Mouse (Mus musculus) lung, postnatal 0 days (tissue): Measurements from ENCODE around the gene Pou2f3. TPM values are rescaled to one million over a fixed set of nuclear protein-coding genes. Genes with fewer than 3 reads are reported as not detected.

ENCODE experiments used
- ATAC-seq: fragments of 200-750 bp; cut with Nextera tagmentation; 2 replicates; pipeline ENCODE4 v1.8.0; 2017; ENCODE audit warnings: moderate library complexity
- DNase-seq: peaks from one replicate; pipeline ENCODE4 v3.0.0-alpha.2; 2016; ENCODE audit warnings: low spot score
- H3K27ac ChIP-seq: fragments of 300-500 bp; sonication (generic); 2 replicates; pipeline ENCODE4 v1.5.1; 2014; ENCODE audit warnings: antibody characterized with exemption, mild to moderate bottlenecking, low read length, mixed read lengths
- H3K27me3 ChIP-seq: fragments of 300-500 bp; sonication (generic); replicated peaks from 2 replicates; pipeline ENCODE4 v1.6.1; 2014; ENCODE audit warnings: low read length, mixed read lengths; ENCODE audit not compliant: insufficient read depth
- H3K36me3 ChIP-seq: fragments of 300-500 bp; sonication (generic); 2 replicates; pipeline ENCODE4 v1.6.1; 2014; ENCODE audit warnings: low read length, mixed read lengths; ENCODE audit not compliant: insufficient read depth
- H3K4me1 ChIP-seq: fragments of 300-500 bp; sonication (generic); 2 replicates; pipeline ENCODE4 v1.6.1; 2014; ENCODE audit warnings: antibody characterized with exemption, low read depth, low read length, mixed read lengths; ENCODE audit not compliant: insufficient read depth
- H3K4me2 ChIP-seq: fragments of 300-500 bp; sonication (generic); replicated peaks from 2 replicates; pipeline ENCODE4 v1.6.1; 2014; ENCODE audit warnings: low read depth, mild to moderate bottlenecking, low read length, moderate library complexity, mixed read lengths
- H3K4me3 ChIP-seq: fragments of 300-500 bp; sonication (generic); 2 replicates; pipeline ENCODE4 v1.5.1; 2014; ENCODE audit warnings: low read depth, low read length
- H3K9ac ChIP-seq: fragments of 300-500 bp; sonication (generic); replicated peaks from 2 replicates; pipeline ENCODE4 v1.6.1; 2014; ENCODE audit warnings: low read depth, mild to moderate bottlenecking
- H3K9me3 ChIP-seq: fragments of 300-500 bp; sonication (generic); 2 replicates; pipeline ENCODE4 v1.6.1; 2016; ENCODE audit warnings: low read length, mixed read lengths
- CTCF ChIP-seq: IDR thresholded peaks from 2 replicates; pipeline ENCODE4 v1.5.1; 2016; ENCODE audit warnings: antibody characterized with exemption, mild to moderate bottlenecking
- EP300 ChIP-seq: IDR thresholded peaks from 2 replicates; pipeline ENCODE4 v1.6.1; 2016; ENCODE audit warnings: antibody characterized with exemption, mild to moderate bottlenecking, control low read depth
- WGBS: fragments of 180-500 bp; shearing (Covaris S2); extraction: QIAGEN DNeasy Blood & Tissue Kit; methylation state at CpG from one replicate; pipeline ENCODE4 v1.1.7; 2014; 5-methylcytosine and 5-hydroxymethylcytosine counted together
- polyA plus RNA-seq: library from polyadenylated mRNA; unstranded; fragments of >200 nt; fragmentation: Nextera tagmentation; extraction: Ambion mirVana; gene quantifications from 2 replicates; pipeline ENCODE4 v1.2.1, GENCODE M21; 2015

Gene Pou2f3
- polyA plus RNA-seq, 1 experiment from 2014 or later: 0.13 TPM

- no peaks in the 10 kb centered on the region for H3K9me3 ChIP-seq
- H3K4me1 ChIP-seq: no peaks in the 10 kb centered on the region
- H3K9ac ChIP-seq: no peak overlapping the region
- H3K4me3 ChIP-seq: no peak overlapping the region
- 69% methylated on average over 5 of the region's 5 CpGs for WGBS
- DNase-seq (no peak), ATAC-seq (no peak)
- H3K4me2 ChIP-seq: no peak overlapping the region
- H3K36me3 ChIP-seq: no peaks in the 10 kb centered on the region
- no peak overlapping the region for H3K27ac ChIP-seq
- no peak for TF ChIP-seq EP300
- no peak for TF ChIP-seq CTCF
- H3K27me3 ChIP-seq: no peaks in the 10 kb centered on the region
These were observed 32.3 kb upstream of the Pou2f3 start for GRCm38 (mm10) chr9:43242432-43242831.

GRCm38 (mm10) chr9:43241970-43242369, 31.8 kb upstream of the Pou2f3 start:
- 84% methylated on average over 8 of the region's 8 CpGs for WGBS
- no peak for TF ChIP-seq CTCF
- no peak for TF ChIP-seq EP300
- H3K27ac ChIP-seq: no peak overlapping the region
- no peaks in the 10 kb centered on the region for H3K27me3 ChIP-seq
- ATAC-seq (no peak), DNase-seq (no peak)
- H3K4me3 ChIP-seq: no peak overlapping the region
- H3K9me3 ChIP-seq: no peaks in the 10 kb centered on the region
- no peak overlapping the region for H3K9ac ChIP-seq
- H3K36me3 ChIP-seq: no peaks in the 10 kb centered on the region
- H3K4me1 ChIP-seq: no peaks in the 10 kb centered on the region
- no peak overlapping the region for H3K4me2 ChIP-seq

- no peaks in the 10 kb centered on the region for H3K27me3 ChIP-seq
- H3K9me3 ChIP-seq: no peaks in the 10 kb centered on the region
- no peak overlapping the region for H3K9ac ChIP-seq
- H3K4me3 ChIP-seq: no peak overlapping the region
- no peaks in the 10 kb centered on the region for H3K36me3 ChIP-seq
- no peak overlapping the region for H3K27ac ChIP-seq
- no peak for TF ChIP-seq EP300
- no peak for DNase-seq
- H3K4me1 ChIP-seq: no peaks in the 10 kb centered on the region
- ATAC-seq: no peak
- 21% methylated on average over 4 of the region's 4 CpGs for WGBS
- H3K4me2 ChIP-seq: no peak overlapping the region
These were observed 31.1 kb upstream of the Pou2f3 start for GRCm38 (mm10) chr9:43241291-43241690.

GRCm38 (mm10) chr9:43240594-43240900, 30.4 kb upstream of the Pou2f3 start:
- no peaks in the 10 kb centered on the region for H3K9me3 ChIP-seq
- no peaks in the 10 kb centered on the region for H3K27me3 ChIP-seq
- no peaks in the 10 kb centered on the region for H3K36me3 ChIP-seq
- no peak overlapping the region for H3K4me3 ChIP-seq
- DNase-seq: no peak
- WGBS: 63% methylated on average over 2 of the region's 2 CpGs
- TF ChIP-seq EP300 (no peak), CTCF (no peak)
- H3K9ac ChIP-seq: no peak overlapping the region
- H3K4me2 ChIP-seq: 0 out of 2 replicates have a peak overlapping the region, but pooled peaks have one; percentile 91
- 0 out of 2 replicates have a peak overlapping the region, but pooled peaks have one; percentile 16 for H3K27ac ChIP-seq
- no peak for ATAC-seq
- no peaks in the 10 kb centered on the region for H3K4me1 ChIP-seq

- H3K4me2 ChIP-seq: peak within 1 kb of the TSS; percentile 91
- H3K36me3 ChIP-seq: no peaks in the 10 kb centered on the region
- no peaks in the 10 kb centered on the region for H3K9me3 ChIP-seq
- H3K4me3 ChIP-seq: peak within 1 kb of the TSS; percentile 71
- peak; percentile 94 for ATAC-seq
- TF ChIP-seq CTCF: no peak
- 0 out of 2 replicates have a peak, but pooled peaks have one; percentile 14 for TF ChIP-seq EP300
- 3% methylated on average over 43 of the region's 44 CpGs for WGBS
- H3K27ac ChIP-seq: peak within 1 kb of the TSS; percentile 16; the same call in 1 of the 2 replicates
- peak; percentile 88 for DNase-seq
- H3K4me1 ChIP-seq: no peaks in the 10 kb centered on the region
- H3K27me3 ChIP-seq: no peaks in the 10 kb centered on the region
- no peak within 1 kb of the TSS; the same call in 1 of the 2 replicates for H3K9ac ChIP-seq
These were observed 29.8 kb upstream of the Pou2f3 start, which contains the start of gene Oaf for GRCm38 (mm10) chr9:43239712-43240593. Oaf (minus strand) TSS chr9:43239911.

DNA sequence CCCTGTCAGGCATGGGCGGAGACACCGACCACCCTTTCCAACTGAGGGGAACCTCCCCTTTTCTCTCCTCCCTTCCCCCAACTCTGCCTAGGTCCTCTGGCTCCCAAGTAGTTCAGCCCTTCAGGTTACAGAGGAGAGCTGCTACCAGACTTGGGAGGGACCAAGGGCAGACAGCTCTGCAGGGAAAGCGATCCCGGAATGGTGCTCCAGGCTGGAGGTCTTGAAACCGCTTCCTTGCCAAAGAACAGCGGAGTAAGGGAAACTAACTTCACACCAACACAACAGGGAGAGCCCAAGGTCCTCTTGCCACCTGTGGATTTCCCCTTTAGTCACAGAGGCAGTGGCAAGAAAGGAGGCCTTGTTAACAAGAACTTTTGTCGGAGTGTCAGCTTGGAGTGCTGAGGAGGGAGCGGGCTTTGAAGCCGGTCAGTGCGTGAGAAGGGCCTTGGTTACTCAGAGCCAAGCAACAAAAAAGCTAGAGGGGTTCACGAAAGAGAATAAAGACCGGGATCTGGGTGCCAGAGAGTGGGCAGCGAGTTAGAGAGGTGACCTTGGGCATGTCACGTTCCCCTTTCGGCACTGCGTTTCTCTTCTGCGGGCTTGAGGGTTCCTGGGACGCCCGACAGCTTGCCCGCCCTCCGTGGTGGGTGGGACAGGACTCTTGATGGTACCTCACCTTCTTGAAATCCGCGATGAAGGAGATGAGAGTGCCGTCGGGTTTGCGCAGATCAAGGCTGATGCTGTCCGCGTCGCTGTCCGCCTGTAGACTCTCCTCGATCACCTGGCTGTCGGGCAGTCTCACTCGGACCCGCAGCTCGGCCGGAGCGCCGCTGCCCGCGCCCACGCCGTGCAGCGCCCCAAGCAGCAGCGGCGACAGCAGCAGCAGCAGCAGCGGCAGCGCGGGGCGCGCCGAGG, 28.7 kb upstream of the Pou2f3 start:
- Histone ChIP-seq H3K36me3 (no peaks in the 10 kb centered on the region), H3K9ac (no peak overlapping the region; the same call in 1 of the 2 replicates), H3K27me3 (no peaks in the 10 kb centered on the region), H3K4me1 (no peaks in the 10 kb centered on the region), H3K4me3 (peak overlapping the region; percentile 71), H3K27ac (no peak overlapping the region), H3K9me3 (no peaks in the 10 kb centered on the region), H3K4me2 (peak overlapping the region; percentile 91)
- WGBS: 2% methylated on average over 50 of the region's 51 CpGs
- peak; percentile 20 for ATAC-seq
- TF ChIP-seq CTCF: no peak; the same call in 1 of the 2 replicates
- no peak for TF ChIP-seq EP300
- DNase-seq: no peak
